Mouse (Mus musculus) stomach, postnatal 0 days (tissue): Measurements from ENCODE around the gene Tshz2.
A peak's percentile ranks its signal among the peaks of the same experiment; 100 is the strongest.

Experiments used
- CTCF ChIP-seq: IDR thresholded peaks from 2 replicates; pipeline ENCODE4 v1.5.1; 2016; ENCODE audit warnings: antibody characterized with exemption, low read depth, mild to moderate bottlenecking, moderate library complexity
- EP300 ChIP-seq: optimal IDR thresholded peaks from 2 replicates; pipeline ENCODE3; 2016; ENCODE audit warnings: antibody characterized with exemption

DNA sequence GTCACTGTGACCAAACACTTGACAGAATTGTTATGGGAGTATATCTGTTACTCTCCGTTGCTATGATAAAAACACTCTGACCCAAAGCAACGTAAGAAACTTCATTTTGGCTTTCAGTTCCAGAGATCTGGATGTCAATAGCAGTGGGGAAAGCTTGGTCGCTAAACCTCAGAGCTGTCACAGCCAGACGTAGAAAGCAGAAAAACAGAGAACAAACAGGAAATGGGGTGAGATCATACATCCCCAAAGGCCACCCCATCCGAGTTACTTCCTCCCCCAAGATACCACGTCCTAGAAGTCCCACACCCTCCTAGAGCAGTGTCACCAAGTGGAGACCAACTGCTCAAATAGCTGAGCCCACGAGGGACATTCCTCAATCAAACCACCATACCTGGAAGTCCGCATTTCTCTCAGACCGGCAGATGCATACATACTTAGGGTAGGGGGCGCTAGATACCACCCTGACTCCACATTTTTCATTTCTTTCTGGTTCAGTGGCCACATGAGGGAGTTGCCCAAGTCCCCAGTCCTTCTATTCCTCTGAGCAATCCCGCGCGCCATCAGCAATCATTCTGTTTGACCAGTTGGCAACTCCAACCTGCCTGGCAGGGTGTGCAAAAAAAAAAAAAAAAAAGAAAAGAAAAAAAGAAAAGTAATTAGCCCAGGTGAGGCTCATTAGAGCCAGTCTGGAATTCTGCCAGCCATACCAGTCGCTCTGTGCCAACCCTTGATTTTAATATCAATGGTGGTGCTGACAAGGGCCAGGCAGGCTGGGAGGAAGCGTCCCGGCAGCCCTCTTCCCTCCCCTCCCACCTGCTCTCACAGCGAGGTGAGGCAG is 326.1 kb downstream of the Tshz2 start:
- TF ChIP-seq CTCF (peak; percentile 42), EP300 (no peak)
